Mouse (Mus musculus) kidney, postnatal 0 days (tissue): ENCODE results near the gene Zfp385b. TPM values are rescaled to one million over a fixed set of nuclear protein-coding genes. Genes with fewer than 3 reads are reported as not detected.

Experiments
- ATAC-seq: fragments of 200-750 bp; cut with Nextera tagmentation; replicated peaks from 2 replicates; pipeline ENCODE4 v1.8.0; 2017; ENCODE audit warnings: low read depth, moderate number of reproducible peaks, moderate TSS enrichment, moderate library complexity; ENCODE audit not compliant: low FRiP score
- DNase-seq: peaks from one replicate; pipeline ENCODE4 v3.0.0-alpha.2; 2016; ENCODE audit warnings: low spot score
- H3K27ac ChIP-seq: fragments of 300-500 bp; sonication (generic); 2 replicates; pipeline ENCODE4 v1.5.1; 2014; ENCODE audit warnings: mild to moderate bottlenecking
- H3K27me3 ChIP-seq: fragments of 300-500 bp; sonication (generic); 2 replicates; pipeline ENCODE4 v1.6.1; 2014; ENCODE audit warnings: low read length, mixed read lengths; ENCODE audit not compliant: insufficient read depth
- H3K36me3 ChIP-seq: fragments of 300-500 bp; sonication (generic); 2 replicates; pipeline ENCODE4 v1.6.1; 2014; ENCODE audit warnings: low read length, mixed read lengths; ENCODE audit not compliant: insufficient read depth
- H3K4me1 ChIP-seq: fragments of 300-500 bp; sonication (generic); replicated peaks from 2 replicates; pipeline ENCODE4 v1.6.1; 2014; ENCODE audit warnings: antibody characterized with exemption, low read length, mixed read lengths; ENCODE audit not compliant: insufficient read depth
- H3K4me2 ChIP-seq: fragments of 300-500 bp; sonication (generic); 2 replicates; pipeline ENCODE4 v1.6.1; 2014; ENCODE audit warnings: mild to moderate bottlenecking, low read length, moderate library complexity, mixed read lengths
- H3K4me3 ChIP-seq: fragments of 300-500 bp; sonication (generic); replicated peaks from 2 replicates; pipeline ENCODE4 v1.5.1; 2014; ENCODE audit warnings: low read depth, low read length
- H3K9ac ChIP-seq: fragments of 300-500 bp; sonication (generic); 2 replicates; pipeline ENCODE4 v1.6.1; 2014; ENCODE audit warnings: low read depth, low read length
- H3K9me3 ChIP-seq: fragments of 300-500 bp; sonication (generic); replicated peaks from 2 replicates; pipeline ENCODE4 v1.6.1; 2016; ENCODE audit warnings: low read length, inconsistent platforms, mixed read lengths
- CTCF ChIP-seq: IDR thresholded peaks from 2 replicates; pipeline ENCODE4 v1.5.1; 2016; ENCODE audit warnings: antibody characterized with exemption, low read depth, mild to moderate bottlenecking, moderate library complexity
- WGBS: fragments of 180-500 bp; shearing (Covaris S2); extraction: QIAGEN DNeasy Blood & Tissue Kit; methylation state at CpG from one replicate; pipeline ENCODE4 v1.1.7; 2014; 5-methylcytosine and 5-hydroxymethylcytosine counted together
- polyA plus RNA-seq: library from polyadenylated mRNA; unstranded; fragments of >200 nt; fragmentation: Nextera tagmentation; extraction: Ambion mirVana; gene quantifications from 2 replicates; pipeline ENCODE4 v1.2.1, GENCODE M21; 2015

Gene Zfp385b
- polyA plus RNA-seq, 1 experiment from 2014 or later: 9.9 TPM

GRCm38 (mm10) chr2:77555980-77556379, 263.5 kb downstream of the Zfp385b start:
- no peaks in the 10 kb centered on the region for H3K9me3 ChIP-seq
- no peaks in the 10 kb centered on the region for H3K36me3 ChIP-seq
- H3K4me2 ChIP-seq: no peak overlapping the region
- WGBS: 57% methylated on average over 7 of the region's 7 CpGs
- DNase-seq (no peak), ATAC-seq (no peak)
- H3K27me3 ChIP-seq: no peaks in the 10 kb centered on the region
- no peak for TF ChIP-seq CTCF
- H3K4me3 ChIP-seq: no peak overlapping the region
- H3K27ac ChIP-seq: no peak overlapping the region
- H3K4me1 ChIP-seq: no peaks in the 10 kb centered on the region
- H3K9ac ChIP-seq: no peak overlapping the region

GRCm38 (mm10) chr2:77552675-77553074, 266.8 kb downstream of the Zfp385b start:
- no peak for TF ChIP-seq CTCF
- DNase-seq (no peak), ATAC-seq (no peak)
- Histone ChIP-seq H3K4me1 (no peaks in the 10 kb centered on the region), H3K4me3 (no peak overlapping the region), H3K27ac (no peak overlapping the region), H3K27me3 (no peaks in the 10 kb centered on the region), H3K9me3 (no peaks in the 10 kb centered on the region), H3K4me2 (no peak overlapping the region), H3K9ac (no peak overlapping the region), H3K36me3 (no peaks in the 10 kb centered on the region)
- 54% methylated on average over 8 of the region's 8 CpGs for WGBS

GRCm38 (mm10) chr2:77543388-77543787, 276.1 kb downstream of the Zfp385b start:
- Histone ChIP-seq H3K27me3 (no peaks in the 10 kb centered on the region), H3K9me3 (no peaks in the 10 kb centered on the region), H3K36me3 (no peaks in the 10 kb centered on the region), H3K27ac (no peak overlapping the region; the same call in 1 of the 2 replicates), H3K4me2 (no peak overlapping the region), H3K4me1 (no peaks in the 10 kb centered on the region), H3K9ac (no peak overlapping the region), H3K4me3 (no peak overlapping the region)
- TF ChIP-seq CTCF: no peak
- DNase-seq (no peak), ATAC-seq (no peak)
- 32% methylated on average over 1 of the region's 1 CpGs for WGBS

GRCm38 (mm10) chr2:77542605-77543004, 276.8 kb downstream of the Zfp385b start:
- Histone ChIP-seq H3K9ac (no peak overlapping the region), H3K27ac (no peak overlapping the region), H3K4me1 (no peaks in the 10 kb centered on the region), H3K4me3 (no peak overlapping the region), H3K36me3 (no peaks in the 10 kb centered on the region), H3K27me3 (no peaks in the 10 kb centered on the region), H3K4me2 (no peak overlapping the region), H3K9me3 (no peaks in the 10 kb centered on the region)
- 41% methylated on average over 2 of the region's 2 CpGs for WGBS
- DNase-seq: peak; percentile 40
- no peak for TF ChIP-seq CTCF
- peak; percentile 76; the same call in 1 of the 2 replicates for ATAC-seq

GRCm38 (mm10) chr2:77541681-77542080, 277.8 kb downstream of the Zfp385b start:
- WGBS: 89% methylated on average over 4 of the region's 4 CpGs
- no peak for DNase-seq
- no peak overlapping the region for H3K9ac ChIP-seq

GRCm38 (mm10) chr2:77540860-77541259, 278.6 kb downstream of the Zfp385b start:
- ATAC-seq (no peak), DNase-seq (no peak)
- no peak overlapping the region for H3K4me2 ChIP-seq
- no peak for TF ChIP-seq CTCF
- 52% methylated on average over 3 of the region's 3 CpGs for WGBS
- H3K4me1 ChIP-seq: no peaks in the 10 kb centered on the region
- no peaks in the 10 kb centered on the region for H3K36me3 ChIP-seq
- H3K27ac ChIP-seq: no peak overlapping the region
- H3K9me3 ChIP-seq: no peaks in the 10 kb centered on the region
- H3K9ac ChIP-seq: no peak overlapping the region
- H3K27me3 ChIP-seq: no peaks in the 10 kb centered on the region
- H3K4me3 ChIP-seq: no peak overlapping the region

More at GRCm38 (mm10) chr2:77541681-77542080, 277.8 kb downstream of the Zfp385b start:
- H3K4me1 ChIP-seq: no peaks in the 10 kb centered on the region
- no peak overlapping the region for H3K4me3 ChIP-seq
- ATAC-seq: no peak
- H3K27me3 ChIP-seq: no peaks in the 10 kb centered on the region
- TF ChIP-seq CTCF: no peak
- H3K9me3 ChIP-seq: no peaks in the 10 kb centered on the region
- H3K27ac ChIP-seq: no peak overlapping the region
- H3K4me2 ChIP-seq: no peak overlapping the region
- H3K36me3 ChIP-seq: no peaks in the 10 kb centered on the region

GRCm38 (mm10) chr2:77536556-77536955, 282.9 kb downstream of the Zfp385b start:
- DNase-seq (no peak), ATAC-seq (no peak)

More at GRCm38 (mm10) chr2:77536556-77536955, 282.9 kb downstream of the Zfp385b start:
- Histone ChIP-seq H3K4me1 (no peaks in the 10 kb centered on the region), H3K9ac (no peak overlapping the region), H3K9me3 (no peaks in the 10 kb centered on the region), H3K36me3 (no peaks in the 10 kb centered on the region), H3K4me2 (no peak overlapping the region), H3K27me3 (no peaks in the 10 kb centered on the region), H3K4me3 (no peak overlapping the region), H3K27ac (no peak overlapping the region)
- TF ChIP-seq CTCF: no peak
- 67% methylated on average over 3 of the region's 3 CpGs for WGBS
